ENCODE assay signal across 9 mouse cellular contexts in genomic region chr8:48527418-48527817, GRCm38 (mm10).
DNase-seq lines count a peak whose midpoint lies in the region; ATAC-seq and TF ChIP-seq lines count a peak whose summit lies in the region.
"Had no signal": no experiment of that assay in that cellular context is flagged by ENCODE, and none has a peak within 500 bp of the region (broad histone marks: within the 10 kb centered on the region; RNA-seq: fewer than 3 reads in every experiment).

No protein-coding gene starts in this region.

- no peaks in the 10 kb centered on the region for H3K9me3 ChIP-seq in hindbrain, postnatal 0 days (ENCODE audit: low read length)
- H3K9me3 ChIP-seq in hindbrain, embryonic 10.5 days = no peaks in the 10 kb centered on the region
- H3K9me3 ChIP-seq: embryonic facial prominence, embryonic 12.5 days had no signal

- no peak overlapping the region for H3K4me2 ChIP-seq in hindbrain, postnatal 0 days (ENCODE audit: low read depth, low read length)
- H3K4me2 ChIP-seq: embryonic facial prominence, embryonic 12.5 days had no signal

- no peak overlapping the region for H3K4me3 ChIP-seq in hindbrain, postnatal 0 days (ENCODE audit: low read length)
- H3K4me3 ChIP-seq in hindbrain, embryonic 10.5 days = no peak overlapping the region
- H3K4me3 ChIP-seq: embryonic facial prominence, embryonic 12.5 days had no signal

- no peaks in the 10 kb centered on the region for H3K27me3 ChIP-seq in hindbrain, postnatal 0 days (ENCODE audit: insufficient read depth, low read length)
- no peaks in the 10 kb centered on the region for H3K27me3 ChIP-seq in hindbrain, embryonic 10.5 days (ENCODE audit: insufficient read depth, poor library complexity, severe bottlenecking)
- H3K27me3 ChIP-seq: embryonic facial prominence, embryonic 12.5 days had no signal

- peak; percentile 57 for TF ChIP-seq CTCF in hindbrain, postnatal 0 days (IDR thresholded peaks at IDR 0.05; ENCODE audit: low read depth)

- no peaks in the 10 kb centered on the region for H3K36me3 ChIP-seq in hindbrain, postnatal 0 days (ENCODE audit: insufficient read depth, low read length)
- H3K36me3 ChIP-seq in hindbrain, embryonic 10.5 days = no peaks in the 10 kb centered on the region
- H3K36me3 ChIP-seq: embryonic facial prominence, embryonic 12.5 days had no signal

- no peak overlapping the region for H3K27ac ChIP-seq in hindbrain, postnatal 0 days
- no peak overlapping the region for H3K27ac ChIP-seq in hindbrain, embryonic 10.5 days
- H3K27ac ChIP-seq: embryonic facial prominence, embryonic 12.5 days had no signal

- H3K4me1 ChIP-seq in hindbrain, postnatal 0 days (ENCODE audit: insufficient read depth, low read length) = no peaks in the 10 kb centered on the region
- no peaks in the 10 kb centered on the region for H3K4me1 ChIP-seq in hindbrain, embryonic 10.5 days (replicated peaks)

- H3K9ac ChIP-seq in hindbrain, postnatal 0 days (replicated peaks; ENCODE audit: low read length) = no peak overlapping the region
- H3K9ac ChIP-seq: embryonic facial prominence, embryonic 12.5 days had no signal

- no peak for ATAC-seq in cerebellum, adult (ENCODE audit: insufficient number of reproducible peaks, low FRiP score, low TSS enrichment)
- no peak for ATAC-seq in hindbrain, postnatal 0 days

- WGBS in hindbrain, postnatal 0 days = 18% methylated on average over 6 of the region's 6 CpGs
- 45% methylated on average over 6 of the region's 6 CpGs for WGBS in hindbrain, embryonic 10.5 days

- DNase-seq in cerebellum, postnatal 10 days = peak; percentile 27 to 78
- DNase-seq in hindbrain, postnatal 0 days (ENCODE audit: low spot score) = peak; percentile 86
- no peak for DNase-seq in hindbrain, embryonic 10.5 days (ENCODE audit: low spot score)
- DNase-seq in testis, postnatal 10 days (ENCODE audit: low spot score) = peak; percentile 14
- DNase-seq in testis, postnatal 14 days (ENCODE audit: low spot score) = no peak
- no peak for DNase-seq in adrenal gland, postnatal 36 days
- DNase-seq in frontal cortex, postnatal 25 days (ENCODE audit: low spot score in 2 of 2) = no peak

Comparison
In these comparisons a context has a peak if more than half of its experiments do, and no peak if none do; other contexts are left out.
1. DNase-seq: peak in cerebellum, postnatal 10 days (2 of 2), hindbrain, postnatal 0 days (single experiment) and testis, postnatal 10 days (single experiment); none in hindbrain, embryonic 10.5 days (single experiment), testis, postnatal 14 days (single experiment), adrenal gland, postnatal 36 days (0 of 2) and frontal cortex, postnatal 25 days (0 of 2).